Mouse (Mus musculus): ENCODE data around the gene Cxcl10. TPM values are rescaled to one million over a fixed set of nuclear protein-coding genes. Genes with fewer than 3 reads are reported as not detected.
"Not testable (repeated sequence)": the region's sequence is repeated elsewhere in the genome, so short reads cannot be mapped to it uniquely, and the experiment has no call there.

Cxcl10 gene
- total RNA-seq, 2 experiments from 2014 or later, result not detected

GRCm38 (mm10) chr5:92369151-92369994, 20.7 kb upstream of the Cxcl10 start:
- DNase-seq (ENCODE audit: low spot score in 2 of 2), result peak; percentile 54

GRCm38 (mm10) chr5:92368392-92368791, 19.7 kb upstream of the Cxcl10 start:
- DNase-seq (ENCODE audit: low spot score in 2 of 2), result no peak

GRCm38 (mm10) chr5:92366565-92366964, 17.9 kb upstream of the Cxcl10 start:
- DNase-seq (ENCODE audit: low spot score in 2 of 2), result no peak

- no peak for DNase-seq (ENCODE audit: low spot score in 2 of 2)
Observed at GRCm38 (mm10) chr5:92365146-92365705, 16.5 kb upstream of the Cxcl10 start.

- no peak for DNase-seq (ENCODE audit: low spot score in 2 of 2)
Observed at GRCm38 (mm10) chr5:92364011-92364410, 15.3 kb upstream of the Cxcl10 start.

- DNase-seq (ENCODE audit: low spot score in 2 of 2), result no peak
Observed at GRCm38 (mm10) chr5:92363179-92363578, 14.5 kb upstream of the Cxcl10 start.

- no peak for DNase-seq (ENCODE audit: low spot score in 2 of 2)
Observed at GRCm38 (mm10) chr5:92358767-92359455, 10.2 kb upstream of the Cxcl10 start.

GRCm38 (mm10) chr5:92358033-92358432, 9.3 kb upstream of the Cxcl10 start:
- DNase-seq (ENCODE audit: low spot score in 2 of 2), result no peak

- no peak for DNase-seq (ENCODE audit: low spot score in 2 of 2)
Observed at GRCm38 (mm10) chr5:92353517-92353916, 4.8 kb upstream of the Cxcl10 start.

GRCm38 (mm10) chr5:92352716-92353115, 4.0 kb upstream of the Cxcl10 start:
- DNase-seq (ENCODE audit: low spot score in 2 of 2), result not testable (repeated sequence)

- no peak for DNase-seq (ENCODE audit: low spot score in 2 of 2)
Observed at GRCm38 (mm10) chr5:92349731-92350130, 1.0 kb upstream of the Cxcl10 start.

- DNase-seq (ENCODE audit: low spot score in 2 of 2), result no peak
Observed at GRCm38 (mm10) chr5:92345006-92345405, 3.7 kb downstream of the Cxcl10 start.

GRCm38 (mm10) chr5:92340606-92341005, 8.1 kb downstream of the Cxcl10 start:
- DNase-seq (ENCODE audit: low spot score in 2 of 2), result no peak

GRCm38 (mm10) chr5:92336743-92337142, 11.9 kb downstream of the Cxcl10 start:
- no peak for DNase-seq (ENCODE audit: low spot score in 2 of 2)

- DNase-seq (ENCODE audit: low spot score in 2 of 2), result no peak
Observed at GRCm38 (mm10) chr5:92332359-92332840, 16.3 kb downstream of the Cxcl10 start.

GRCm38 (mm10) chr5:92331635-92332338, 16.9 kb downstream of the Cxcl10 start, which contains the start of gene Art3:
Art3 (plus strand) TSS chr5:92331827.
- no peak for DNase-seq (ENCODE audit: low spot score in 2 of 2)

GRCm38 (mm10) chr5:92331122-92331521, 17.6 kb downstream of the Cxcl10 start:
- no peak for DNase-seq (ENCODE audit: low spot score in 2 of 2)

GRCm38 (mm10) chr5:92327929-92328328, 20.8 kb downstream of the Cxcl10 start, which contains the start of gene Cxcl9:
Cxcl9 (minus strand) TSS chr5:92328079.
- no peak for DNase-seq (ENCODE audit: low spot score in 2 of 2)

- DNase-seq (ENCODE audit: low spot score in 2 of 2), result no peak
Observed at GRCm38 (mm10) chr5:92327367-92327766, 21.3 kb downstream of the Cxcl10 start.

GRCm38 (mm10) chr5:92323264-92323663, 25.4 kb downstream of the Cxcl10 start:
- DNase-seq (ENCODE audit: low spot score in 2 of 2), result no peak

- DNase-seq (ENCODE audit: low spot score in 2 of 2), result no peak
Observed at GRCm38 (mm10) chr5:92322612-92323011, 26.1 kb downstream of the Cxcl10 start.

Measured in layer of hippocampus, postnatal 14 days (tissue).